Comparison of ENCODE assay signal across 22 mouse cellular contexts in the genomic region with DNA sequence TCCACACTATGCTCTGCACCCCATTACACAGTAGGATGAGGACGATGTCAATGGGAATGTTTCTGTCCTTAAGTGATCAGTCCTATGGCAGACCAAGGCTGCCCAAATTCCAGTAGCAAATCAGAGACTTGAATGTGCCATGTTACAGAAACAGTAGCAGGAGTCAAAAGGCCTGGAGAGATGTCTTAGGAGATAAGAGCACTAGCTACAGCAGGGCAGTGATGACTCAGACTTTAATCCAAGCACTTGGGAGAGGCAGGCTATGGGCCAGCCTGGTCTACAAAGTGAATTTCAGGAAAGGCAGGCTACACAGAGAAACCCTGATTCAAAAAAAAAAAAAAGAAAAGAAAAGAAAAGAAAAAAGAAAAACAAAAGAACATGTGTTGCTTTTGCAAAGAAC. TPM values are rescaled to one million over a fixed set of nuclear protein-coding genes. Genes with fewer than 3 reads are reported as not detected.
"Had no signal": no experiment of that assay in that cellular context is flagged by ENCODE, and none has a peak within 500 bp of the region (broad histone marks: within the 10 kb centered on the region; RNA-seq: fewer than 3 reads in every experiment).

No protein-coding gene starts in this region.

- H3K27me3 ChIP-seq: midbrain, embryonic 12.5 days; neural tube, embryonic 13.5 days; neural tube, embryonic 15.5 days had no signal

- DNase-seq: lung, embryonic 14.5 days; lung, postnatal 10 days; lung, postnatal 4 days; midbrain, embryonic 14.5 days; retina, postnatal 1 day; right cerebral cortex, adult 18-20 months; right cerebral cortex, postnatal 25 days; right cerebral cortex, postnatal 4 days; spleen, adult 18-20 months; thymus, adult 18-20 months; thymus, postnatal 14 days; thymus, postnatal 36 days had no signal

- ATAC-seq: midbrain, embryonic 16.5 days had no signal

- H3K36me3 ChIP-seq: neural tube, embryonic 15.5 days had no signal

- H3K9ac ChIP-seq: lung, embryonic 14.5 days; midbrain, embryonic 12.5 days; neural tube, embryonic 13.5 days; neural tube, embryonic 15.5 days had no signal

- H3K4me3 ChIP-seq: midbrain, embryonic 10.5 days; midbrain, embryonic 12.5 days; myocyte; neural tube, embryonic 13.5 days; neural tube, embryonic 15.5 days had no signal

- H3K4me2 ChIP-seq: lung, embryonic 14.5 days; midbrain, embryonic 12.5 days; neural tube, embryonic 13.5 days; neural tube, embryonic 15.5 days had no signal

- H3K27ac ChIP-seq: midbrain, embryonic 10.5 days; midbrain, embryonic 12.5 days; neural tube, embryonic 13.5 days; neural tube, embryonic 15.5 days had no signal

- H3K9me3 ChIP-seq: midbrain, embryonic 10.5 days; midbrain, embryonic 12.5 days; neural tube, embryonic 13.5 days; neural tube, embryonic 15.5 days had no signal

- H3K4me1 ChIP-seq: midbrain, embryonic 10.5 days had no signal

RNA-seq across cellular contexts. Expression of a gene that starts 52.6 kb away (rescaled TPM):
- polyA plus RNA-seq: small intestine, adult 2 months had no signal

RNA-seq across cellular contexts. Expression of a gene that starts 58.4 kb away (rescaled TPM):
- total RNA-seq: megakaryocyte, adult 5-6 weeks had no signal
- polyA plus RNA-seq: lung, embryonic 14.5 days; myocyte; neural tube, embryonic 11.5 days; small intestine, adult 2 months; stomach, embryonic 14.5 days had no signal
